Mouse (Mus musculus) limb, embryonic 15.5 days (tissue): ENCODE data around the gene Atp2a1. TPM values are rescaled to one million over a fixed set of nuclear protein-coding genes. Genes with fewer than 3 reads are reported as not detected.
A peak's percentile ranks its signal among the peaks of the same experiment; 100 is the strongest.
"Not testable (repeated sequence)": the region's sequence is repeated elsewhere in the genome, so short reads cannot be mapped to it uniquely, and the experiment has no call there.

Experiments used
- ATAC-seq: fragments of 200-750 bp; cut with Nextera tagmentation; 2 replicates; pipeline ENCODE4 v1.8.0; 2017; ENCODE audit warnings: low read depth, moderate TSS enrichment; ENCODE audit not compliant: insufficient number of reproducible peaks, low FRiP score, low TSS enrichment
- H3K27ac ChIP-seq: fragments of 300-500 bp; sonication (generic); 2 replicates; pipeline ENCODE4 v1.5.1; 2015; ENCODE audit warnings: moderate library complexity, mild to moderate bottlenecking, inconsistent platforms
- H3K27me3 ChIP-seq: fragments of 300-500 bp; sonication (generic); 2 replicates; pipeline ENCODE4 v1.6.1; 2015; ENCODE audit warnings: inconsistent platforms
- H3K36me3 ChIP-seq: fragments of 300-500 bp; sonication (generic); 2 replicates; pipeline ENCODE4 v1.6.1; 2015; ENCODE audit warnings: inconsistent platforms
- H3K4me1 ChIP-seq: fragments of 300-500 bp; sonication (generic); 2 replicates; pipeline ENCODE4 v1.6.1; 2015; ENCODE audit warnings: inconsistent platforms
- H3K4me2 ChIP-seq: fragments of 300-500 bp; sonication (generic); 2 replicates; pipeline ENCODE4 v1.6.1; 2015; ENCODE audit warnings: mild to moderate bottlenecking, inconsistent platforms
- H3K4me3 ChIP-seq: fragments of 300-500 bp; sonication (generic); 2 replicates; pipeline ENCODE4 v1.5.1; 2015; ENCODE audit warnings: mild to moderate bottlenecking, inconsistent platforms
- H3K9ac ChIP-seq: fragments of 300-500 bp; sonication (generic); 2 replicates; pipeline ENCODE4 v1.6.1; 2015; ENCODE audit warnings: inconsistent platforms
- H3K9me3 ChIP-seq: fragments of 300-500 bp; sonication (generic); 2 replicates; pipeline ENCODE4 v1.6.1; 2016; ENCODE audit warnings: inconsistent platforms
- WGBS: fragments of 180-500 bp; shearing (Covaris S2); methylation state at CpG from one replicate; pipeline ENCODE4 v1.1.7; 2015; 5-methylcytosine and 5-hydroxymethylcytosine counted together
- polyA plus RNA-seq: library from polyadenylated mRNA; unstranded; fragments of >200 nt; fragmentation: Nextera tagmentation; extraction: Ambion mirVana; gene quantifications from 2 replicates; pipeline ENCODE4 v1.2.1, GENCODE M21; 2015

Atp2a1 gene
- polyA plus RNA-seq, 1 experiment from 2014 or later: 82.8 TPM

DNA sequence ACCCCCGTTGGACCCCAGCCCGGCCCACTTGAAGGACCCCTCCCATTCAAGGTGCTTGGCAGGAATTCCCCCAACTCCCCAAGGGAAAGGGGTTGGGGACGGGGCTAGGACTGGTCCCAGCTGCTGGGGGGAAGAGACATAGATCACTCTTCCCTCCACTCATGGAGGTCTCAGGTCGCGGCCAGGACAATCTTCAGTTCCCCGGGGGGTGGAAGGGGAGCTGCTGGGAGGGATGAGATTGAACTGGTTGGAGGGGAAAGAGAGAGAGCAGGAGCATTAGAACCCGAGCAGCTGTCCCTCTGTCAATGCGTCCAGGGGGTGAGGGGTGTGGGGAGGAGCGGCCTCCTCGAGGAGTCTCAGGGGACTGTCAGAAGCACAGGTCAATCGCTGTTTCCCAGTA, 29.1 kb upstream of the Atp2a1 start:
- peaks cover 10% of the 10 kb centered on the region for H3K4me1 ChIP-seq
- H3K4me3 ChIP-seq: no peak overlapping the region
- no peaks in the 10 kb centered on the region for H3K9me3 ChIP-seq
- H3K27me3 ChIP-seq: no peaks in the 10 kb centered on the region
- H3K4me2 ChIP-seq: no peak overlapping the region
- 62% methylated on average over 11 of the region's 11 CpGs for WGBS
- H3K27ac ChIP-seq: no peak overlapping the region; the same call in 1 of the 2 replicates
- no peak for ATAC-seq
- H3K36me3 ChIP-seq: peaks cover 79% of the 10 kb centered on the region
- H3K9ac ChIP-seq: no peak overlapping the region

DNA sequence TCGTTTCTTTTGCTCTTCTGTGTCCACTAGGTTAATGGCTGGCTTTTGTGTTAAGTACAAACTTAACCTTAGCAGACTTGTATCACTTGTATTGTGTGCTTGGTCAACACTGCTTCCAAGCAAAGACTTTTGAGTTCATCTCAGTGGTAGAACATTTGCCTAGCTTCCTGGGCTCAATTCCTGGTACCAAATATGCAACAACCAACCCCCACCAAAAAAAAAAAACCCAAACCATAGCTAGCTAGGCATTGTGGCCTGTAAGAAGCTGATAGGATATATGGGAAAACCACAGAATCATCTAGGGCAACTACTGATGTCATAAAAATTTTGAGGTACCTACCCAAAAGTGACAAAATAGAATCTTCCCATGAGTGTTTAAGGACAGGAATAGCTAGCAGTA, 28.1 kb upstream of the Atp2a1 start:
- Histone ChIP-seq H3K36me3 (peaks cover 69% of the 10 kb centered on the region), H3K4me3 (no peak overlapping the region), H3K27ac (no peak overlapping the region), H3K9me3 (no peaks in the 10 kb centered on the region), H3K9ac (no peak overlapping the region), H3K4me1 (peaks cover 12% of the 10 kb centered on the region), H3K27me3 (no peaks in the 10 kb centered on the region), H3K4me2 (no peak overlapping the region)
- no peak for ATAC-seq
- 84% methylated on average over 1 of the region's 1 CpGs for WGBS

DNA sequence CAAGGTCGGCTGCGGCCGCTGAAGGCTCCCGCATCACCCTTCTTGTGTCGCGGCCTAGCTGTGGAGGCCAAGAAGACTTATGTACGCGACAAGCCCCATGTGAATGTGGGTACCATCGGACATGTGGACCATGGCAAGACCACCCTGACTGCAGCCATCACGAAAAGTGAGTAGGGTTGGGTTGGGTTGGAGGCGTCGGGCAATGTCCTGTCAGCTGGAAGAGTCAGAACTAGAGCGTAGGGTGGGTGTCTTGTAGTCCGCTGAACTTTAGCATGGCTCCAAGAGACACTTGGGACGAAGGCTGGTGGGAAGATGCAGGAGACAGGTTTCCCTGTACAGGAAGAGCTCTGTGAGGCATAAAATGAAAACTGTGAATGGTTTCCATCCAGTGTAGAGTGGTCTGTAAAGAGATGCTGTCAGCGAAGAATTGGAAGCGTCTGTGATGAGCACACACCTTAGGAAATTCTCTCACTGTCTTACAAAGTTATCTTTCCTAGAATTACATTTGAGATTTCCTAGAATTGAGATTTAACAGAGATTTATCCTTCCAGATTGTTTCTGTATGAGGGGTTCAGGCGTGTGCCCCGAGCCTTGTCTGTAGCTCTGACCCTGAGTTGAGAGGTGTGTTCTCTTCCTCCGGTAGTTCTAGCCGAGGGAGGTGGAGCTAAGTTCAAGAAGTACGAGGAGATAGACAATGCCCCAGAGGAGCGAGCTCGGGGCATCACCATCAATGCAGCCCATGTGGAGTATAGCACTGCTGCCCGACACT, 24.9 kb upstream of the Atp2a1 start:
- Histone ChIP-seq H3K36me3 (peaks cover 37% of the 10 kb centered on the region), H3K9ac (peak overlapping the region; percentile 75), H3K4me3 (peak overlapping the region; percentile 68), H3K4me1 (peaks cover 13% of the 10 kb centered on the region), H3K27ac (peak overlapping the region; percentile 85; the same call in 1 of the 2 replicates), H3K4me2 (peak overlapping the region; percentile 76)
- WGBS: 14% methylated on average over 24 of the region's 25 CpGs
- ATAC-seq, H3K9me3 ChIP-seq, H3K27me3 ChIP-seq: not testable (repeated sequence)

DNA sequence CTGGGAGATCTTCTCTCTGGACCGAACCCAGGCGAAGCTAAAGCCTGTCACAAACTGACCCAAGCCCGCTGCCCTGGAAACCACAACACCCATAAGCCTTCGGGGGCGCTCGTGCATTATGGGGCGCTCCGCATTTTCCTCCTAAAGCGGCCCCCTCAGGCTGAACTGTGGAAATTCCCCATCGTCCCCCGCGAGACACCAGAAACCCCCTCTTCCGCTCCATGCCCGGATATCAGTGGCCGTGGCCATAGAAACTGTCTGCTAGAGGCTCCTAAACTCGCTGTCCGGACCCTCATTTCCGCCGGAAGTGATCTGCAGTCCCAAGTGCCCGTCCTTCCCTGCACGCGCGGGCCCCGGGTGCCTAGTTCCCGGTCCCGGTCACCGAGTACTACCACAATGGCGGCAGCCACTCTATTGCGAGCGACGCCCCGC, 24.2 kb upstream of the Atp2a1 start, which contains the start of gene Tufm:
Tufm (plus strand) TSS at position 310 of the 432 bp plus-strand sequence.
- peak within 1 kb of the TSS; percentile 76 for H3K4me2 ChIP-seq
- peak within 1 kb of the TSS; percentile 85 for H3K27ac ChIP-seq
- peaks cover 29% of the 10 kb centered on the region for H3K36me3 ChIP-seq
- H3K4me3 ChIP-seq: peak within 1 kb of the TSS; percentile 68
- no peaks in the 10 kb centered on the region for H3K9me3 ChIP-seq
- H3K9ac ChIP-seq: peak within 1 kb of the TSS; percentile 75
- H3K27me3 ChIP-seq: no peaks in the 10 kb centered on the region
- under 1% methylated on average over 32 of the region's 32 CpGs for WGBS
- peak; percentile 91 for ATAC-seq
- peaks cover 18% of the 10 kb centered on the region for H3K4me1 ChIP-seq

DNA sequence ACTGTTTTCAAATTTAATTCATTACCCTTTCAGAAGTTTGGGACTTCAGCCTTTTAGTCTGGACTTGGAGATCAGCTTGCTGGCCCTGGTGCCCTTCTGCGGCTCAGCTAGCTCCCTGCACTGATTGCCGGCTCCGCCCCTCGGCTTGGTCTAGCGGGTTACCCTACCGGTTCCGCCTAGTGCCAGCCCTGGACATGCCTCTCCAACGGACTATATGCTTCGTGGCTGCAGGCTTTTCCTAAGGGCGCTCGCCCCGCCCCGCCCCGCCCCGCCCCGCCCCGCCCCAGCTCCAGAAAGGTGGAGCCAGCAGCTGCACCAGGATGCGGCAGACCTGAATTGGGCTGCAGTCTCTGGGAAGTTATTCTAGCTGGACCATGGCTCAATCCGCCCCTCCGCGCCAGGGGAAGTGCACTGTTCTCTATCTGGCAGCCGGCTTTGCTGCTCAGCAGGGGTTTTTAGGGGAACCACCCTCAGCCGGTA, 19.5 kb upstream of the Atp2a1 start:
- ATAC-seq: peak; percentile 82
- WGBS: under 1% methylated on average over 23 of the region's 23 CpGs
- H3K27ac ChIP-seq: peak overlapping the region; percentile 85
- 0 out of 2 replicates have a peak overlapping the region, but pooled peaks have one; percentile 28 for H3K9ac ChIP-seq
- H3K4me2 ChIP-seq: peak overlapping the region; percentile 62
- no peaks in the 10 kb centered on the region for H3K36me3 ChIP-seq
- no peaks in the 10 kb centered on the region for H3K27me3 ChIP-seq
- H3K4me1 ChIP-seq: peaks cover 8% of the 10 kb centered on the region
- no peaks in the 10 kb centered on the region for H3K9me3 ChIP-seq
- H3K4me3 ChIP-seq: peak overlapping the region; percentile 38

DNA sequence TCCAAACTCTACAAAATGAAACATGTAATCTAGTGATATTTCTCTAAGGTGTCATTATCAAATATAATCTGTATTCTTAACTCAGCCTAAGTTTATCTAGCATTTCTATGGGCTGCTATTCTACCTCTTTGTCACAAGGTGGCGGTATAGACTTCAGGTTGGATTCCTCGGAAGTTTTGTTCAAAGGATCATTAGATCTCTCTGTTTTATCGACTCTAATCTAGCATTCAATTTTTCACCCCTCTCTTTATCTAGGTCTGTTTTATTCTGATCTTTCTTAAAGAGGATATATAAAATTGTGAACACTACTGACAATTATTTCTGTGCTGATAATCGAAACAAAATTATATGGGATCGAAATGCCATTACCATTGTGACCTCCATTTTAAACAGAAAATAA, 18.8 kb upstream of the Atp2a1 start:
- WGBS: 19% methylated on average over 5 of the region's 5 CpGs
- ATAC-seq: no peak
- H3K27me3 ChIP-seq: no peaks in the 10 kb centered on the region
- no peaks in the 10 kb centered on the region for H3K9me3 ChIP-seq
- no peaks in the 10 kb centered on the region for H3K36me3 ChIP-seq
- H3K4me3 ChIP-seq: no peak overlapping the region
- H3K4me2 ChIP-seq: no peak overlapping the region
- H3K27ac ChIP-seq: no peak overlapping the region
- no peak overlapping the region for H3K9ac ChIP-seq
- H3K4me1 ChIP-seq: peaks cover 7% of the 10 kb centered on the region

DNA sequence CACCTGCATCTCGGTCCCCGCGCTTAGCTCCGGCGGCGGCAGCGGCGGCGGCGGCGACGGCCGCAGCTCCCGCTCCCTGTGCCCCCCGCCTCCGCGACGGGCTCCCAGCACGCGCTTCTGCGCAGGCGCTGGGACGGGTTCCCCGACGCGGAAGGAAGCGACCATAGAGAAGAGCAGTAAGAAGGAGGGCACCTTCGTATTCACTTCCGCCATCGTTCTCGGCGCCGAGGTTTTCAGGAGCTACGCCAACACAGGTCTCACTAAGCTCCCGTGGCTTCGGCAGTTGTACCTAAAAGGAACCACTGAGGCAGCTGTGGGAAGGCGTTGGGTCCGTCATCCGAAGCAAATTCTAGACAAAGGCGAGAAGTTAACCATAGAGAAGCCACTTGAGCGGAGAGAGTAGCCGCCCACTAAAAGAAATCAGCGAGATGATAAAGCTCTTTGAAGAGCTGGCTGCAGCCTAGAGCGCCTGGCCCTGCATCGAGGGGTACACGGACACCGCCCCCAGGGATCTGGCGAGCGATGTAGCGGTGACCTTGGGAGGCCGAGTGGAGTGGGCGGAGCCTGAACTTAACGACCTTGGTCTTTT, 12.2 kb upstream of the Atp2a1 start, which contains the start of gene Sh2b1:
Sh2b1 (minus strand) TSS at position 432 of the 589 bp plus-strand sequence.
- H3K4me1 ChIP-seq: peaks cover 22% of the 10 kb centered on the region
- H3K27ac ChIP-seq: peak within 1 kb of the TSS; percentile 95
- peak within 1 kb of the TSS; percentile 86 for H3K4me2 ChIP-seq
- WGBS: under 1% methylated on average over 53 of the region's 53 CpGs
- H3K9me3 ChIP-seq: no peaks in the 10 kb centered on the region
- no peaks in the 10 kb centered on the region for H3K27me3 ChIP-seq
- H3K9ac ChIP-seq: peak within 1 kb of the TSS; percentile 96
- peaks cover 25% of the 10 kb centered on the region for H3K36me3 ChIP-seq
- peak; percentile 89 for ATAC-seq
- peak within 1 kb of the TSS; percentile 89 for H3K4me3 ChIP-seq

DNA sequence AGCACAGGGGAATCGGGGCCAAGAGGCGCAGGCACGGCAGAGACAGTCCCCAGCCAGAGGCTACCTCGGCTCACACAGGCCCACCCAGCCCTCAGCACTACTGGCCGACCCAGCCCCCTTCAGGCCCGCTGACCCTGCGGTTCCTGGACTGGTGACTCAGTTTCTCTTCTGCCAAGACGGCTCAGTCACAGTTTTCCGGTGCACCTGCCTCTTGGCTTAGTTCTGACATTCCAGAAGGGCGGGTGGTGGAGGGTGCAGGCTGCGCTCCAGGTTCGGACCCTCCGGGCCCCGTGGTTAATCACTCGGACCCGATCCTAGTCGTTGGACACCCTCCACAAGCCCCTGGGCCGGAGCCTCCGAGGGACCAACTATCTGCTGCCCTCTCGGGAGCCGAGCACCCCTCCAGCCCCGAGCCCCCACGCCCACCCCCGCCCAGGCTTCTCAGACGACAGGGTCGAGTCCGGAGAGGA, 11.6 kb upstream of the Atp2a1 start:
- no peaks in the 10 kb centered on the region for H3K9me3 ChIP-seq
- peaks cover 22% of the 10 kb centered on the region for H3K4me1 ChIP-seq
- H3K27ac ChIP-seq: peak overlapping the region; percentile 95
- peak overlapping the region; percentile 89 for H3K4me3 ChIP-seq
- H3K4me2 ChIP-seq: peak overlapping the region; percentile 86
- H3K36me3 ChIP-seq: peaks cover 30% of the 10 kb centered on the region
- ATAC-seq: no peak
- peak overlapping the region; percentile 96 for H3K9ac ChIP-seq
- under 1% methylated on average over 26 of the region's 27 CpGs for WGBS
- no peaks in the 10 kb centered on the region for H3K27me3 ChIP-seq

DNA sequence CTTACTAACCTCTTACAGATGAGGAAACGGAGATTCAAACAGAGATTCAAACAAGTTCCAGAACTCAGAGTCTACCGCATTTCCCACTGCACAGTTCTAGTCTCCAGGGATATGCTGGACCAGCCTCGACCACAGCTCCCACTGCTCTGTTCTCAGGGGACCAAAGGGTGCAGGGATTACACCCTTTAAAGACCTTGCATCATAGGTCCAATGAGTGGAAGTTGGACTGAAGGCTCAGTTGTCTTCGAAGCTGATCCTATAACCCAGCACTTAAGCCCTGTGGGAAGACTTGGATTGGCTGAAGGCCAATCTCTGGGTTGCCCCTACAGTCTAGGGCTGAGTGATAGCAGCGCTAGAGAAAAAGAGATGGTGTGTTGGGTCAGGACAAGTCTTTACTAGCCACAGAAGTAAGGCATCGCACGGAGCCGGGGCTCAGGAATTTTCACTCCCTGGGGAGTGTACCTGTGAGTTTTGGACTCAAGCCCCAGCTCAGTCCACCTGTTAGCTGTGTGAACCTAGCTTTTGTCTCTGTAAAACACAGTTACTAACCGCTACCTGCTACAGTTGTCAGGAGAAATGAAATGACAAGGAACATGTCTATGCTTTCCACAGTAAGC, 10.7 kb upstream of the Atp2a1 start:
- Histone ChIP-seq H3K27me3 (no peaks in the 10 kb centered on the region), H3K27ac (no peak overlapping the region; the same call in 1 of the 2 replicates), H3K4me2 (peak overlapping the region; percentile 86), H3K4me1 (peaks cover 22% of the 10 kb centered on the region), H3K9me3 (no peaks in the 10 kb centered on the region), H3K36me3 (peaks cover 40% of the 10 kb centered on the region), H3K4me3 (peak overlapping the region; percentile 89), H3K9ac (peak overlapping the region; percentile 96; the same call in 1 of the 2 replicates)
- WGBS: 72% methylated on average over 9 of the region's 9 CpGs
- no peak for ATAC-seq

DNA sequence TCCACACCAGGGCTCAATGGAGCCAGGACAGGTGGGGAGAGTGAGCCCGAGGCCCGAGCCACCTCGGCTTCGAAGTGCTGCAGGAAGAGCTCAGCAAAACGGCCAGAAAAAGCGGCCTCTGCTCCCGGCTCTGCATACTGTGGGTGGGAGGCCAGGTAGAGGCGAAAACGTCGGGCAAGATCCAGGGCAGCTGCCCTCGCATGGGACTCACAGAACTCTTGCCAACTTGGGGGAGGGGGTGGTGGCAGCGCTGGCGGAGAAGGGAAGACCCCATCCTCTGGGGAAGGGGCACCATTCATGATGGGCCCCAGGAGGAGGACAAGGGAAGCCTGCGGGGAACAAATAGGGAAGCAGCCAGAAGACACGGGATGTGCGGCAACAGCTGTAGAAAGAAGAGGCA, 9.8 kb upstream of the Atp2a1 start:
- Histone ChIP-seq H3K4me3 (no peak overlapping the region), H3K9ac (no peak overlapping the region), H3K27ac (no peak overlapping the region), H3K4me2 (no peak overlapping the region), H3K9me3 (no peaks in the 10 kb centered on the region), H3K36me3 (peaks cover 48% of the 10 kb centered on the region), H3K27me3 (no peaks in the 10 kb centered on the region), H3K4me1 (peaks cover 22% of the 10 kb centered on the region)
- ATAC-seq: no peak
- WGBS: 92% methylated on average over 16 of the region's 16 CpGs

DNA sequence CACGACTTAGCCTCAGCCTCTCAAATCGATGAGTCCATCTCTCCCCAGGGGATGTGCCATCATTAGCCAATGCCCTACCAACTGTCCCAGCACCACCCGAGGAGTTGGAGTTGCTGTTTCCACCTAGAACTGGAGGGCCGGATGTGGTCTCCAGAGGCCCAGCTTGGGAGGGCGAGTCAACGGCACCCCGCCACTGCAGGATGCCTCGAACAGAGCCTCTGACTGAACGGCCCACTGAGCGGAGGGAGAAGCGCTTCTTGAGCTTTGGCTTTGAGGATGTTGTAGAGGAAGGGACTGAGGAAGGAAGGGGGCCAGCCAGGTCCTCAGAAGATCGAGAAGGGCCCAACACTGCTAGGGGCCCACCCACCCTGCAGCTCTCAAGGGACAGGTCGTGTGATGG, 9.4 kb upstream of the Atp2a1 start:
- Histone ChIP-seq H3K9me3 (no peaks in the 10 kb centered on the region), H3K4me2 (no peak overlapping the region), H3K27me3 (no peaks in the 10 kb centered on the region), H3K27ac (no peak overlapping the region), H3K4me1 (peaks cover 22% of the 10 kb centered on the region), H3K4me3 (no peak overlapping the region), H3K36me3 (peaks cover 53% of the 10 kb centered on the region), H3K9ac (no peak overlapping the region)
- WGBS: 83% methylated on average over 13 of the region's 13 CpGs
- no peak for ATAC-seq
